Mouse (Mus musculus) cerebellum, postnatal 36 days (tissue): ENCODE results near the gene Celf2.

Source experiments
- DNase-seq, 2 experiments: peaks; one replicate each; pipeline ENCODE4 v3.0.0; 2021 to 2022; ENCODE audit warnings: mixed read lengths in 2 of 2

The Celf2 gene

GRCm38 (mm10) chr2:6830021-6830420 lies 679.3 kb downstream of the Celf2 start:
- no peak for DNase-seq

- no peak for DNase-seq
Measured at GRCm38 (mm10) chr2:6827583-6827982, 681.8 kb downstream of the Celf2 start.

- DNase-seq, result no peak
Measured at GRCm38 (mm10) chr2:6823021-6823420, 686.3 kb downstream of the Celf2 start.

- no peak for DNase-seq
Measured at GRCm38 (mm10) chr2:6821593-6821992, 687.8 kb downstream of the Celf2 start.

- no peak for DNase-seq
Measured at GRCm38 (mm10) chr2:6815281-6815680, 694.1 kb downstream of the Celf2 start.

GRCm38 (mm10) chr2:6808736-6809135 lies 700.6 kb downstream of the Celf2 start:
- DNase-seq, result no peak

GRCm38 (mm10) chr2:6796754-6797153 lies 712.6 kb downstream of the Celf2 start:
- no peak for DNase-seq

GRCm38 (mm10) chr2:6795995-6796588 lies 713.3 kb downstream of the Celf2 start:
- no peak for DNase-seq

GRCm38 (mm10) chr2:6794858-6795257 lies 714.5 kb downstream of the Celf2 start:
- no peak for DNase-seq

GRCm38 (mm10) chr2:6790876-6791275 lies 718.5 kb downstream of the Celf2 start:
- DNase-seq, result no peak

- no peak for DNase-seq
Measured at GRCm38 (mm10) chr2:6786494-6787144, 722.7 kb downstream of the Celf2 start.

GRCm38 (mm10) chr2:6770214-6770613 lies 739.1 kb downstream of the Celf2 start:
- no peak for DNase-seq

- no peak for DNase-seq
Measured at GRCm38 (mm10) chr2:6762381-6762780, 747.0 kb downstream of the Celf2 start.

- DNase-seq, result no peak
Measured at GRCm38 (mm10) chr2:6743173-6743572, 766.2 kb downstream of the Celf2 start.

- DNase-seq, result peak in 1 of 2 experiments; percentile 26
Measured at GRCm38 (mm10) chr2:6739998-6740668, 769.2 kb downstream of the Celf2 start.

- DNase-seq, result no peak
Measured at GRCm38 (mm10) chr2:6732026-6732425, 777.3 kb downstream of the Celf2 start.

- peak in 1 of 2 experiments; percentile 11 for DNase-seq
Measured at GRCm38 (mm10) chr2:6730860-6731259, 778.5 kb downstream of the Celf2 start.

- no peak for DNase-seq
Measured at GRCm38 (mm10) chr2:6729984-6730383, 779.4 kb downstream of the Celf2 start.

- DNase-seq, result peak in 1 of 2 experiments; percentile 29
Measured at GRCm38 (mm10) chr2:6728840-6729252, 780.5 kb downstream of the Celf2 start.

- peak in 1 of 2 experiments; percentile 28 for DNase-seq
Measured at GRCm38 (mm10) chr2:6727366-6727765, 782.0 kb downstream of the Celf2 start.

- DNase-seq, result peak; percentile 50
Measured at GRCm38 (mm10) chr2:6726071-6726470, 783.3 kb downstream of the Celf2 start.

GRCm38 (mm10) chr2:6723602-6724001 lies 785.8 kb downstream of the Celf2 start:
- DNase-seq, result no peak

GRCm38 (mm10) chr2:6721460-6722401 lies 787.6 kb downstream of the Celf2 start:
- DNase-seq, result peak; percentile 25 to 33
